Mouse (Mus musculus) kidney, embryonic 16.5 days (tissue): ENCODE results near the gene Mamld1. TPM values are rescaled to one million over a fixed set of nuclear protein-coding genes. Genes with fewer than 3 reads are reported as not detected.

Experiments used
- ATAC-seq: fragments of 200-750 bp; cut with Nextera tagmentation; 2 replicates; pipeline ENCODE4 v1.8.0; 2017; ENCODE audit warnings: moderate TSS enrichment; ENCODE audit not compliant: low FRiP score, low TSS enrichment
- H3K27ac ChIP-seq: fragments of 300-500 bp; sonication (generic); 2 replicates; pipeline ENCODE4 v1.5.1; 2014; ENCODE audit warnings: low read length
- H3K27me3 ChIP-seq: fragments of 300-500 bp; sonication (generic); 2 replicates; pipeline ENCODE4 v1.6.1; 2014; ENCODE audit warnings: low read length, control low read depth, mixed read lengths; ENCODE audit not compliant: insufficient read depth
- H3K36me3 ChIP-seq: fragments of 300-500 bp; sonication (generic); 2 replicates; pipeline ENCODE4 v1.6.1; 2014; ENCODE audit warnings: low read length, control low read depth, mixed read lengths; ENCODE audit not compliant: insufficient read depth
- H3K4me1 ChIP-seq: fragments of 300-500 bp; sonication (generic); 2 replicates; pipeline ENCODE4 v1.6.1; 2014; ENCODE audit warnings: low read length, control low read depth, mixed read lengths; ENCODE audit not compliant: insufficient read depth
- H3K4me2 ChIP-seq: fragments of 300-500 bp; sonication (generic); replicated peaks from 2 replicates; pipeline ENCODE4 v1.6.1; 2014; ENCODE audit warnings: low read depth, low read length
- H3K4me3 ChIP-seq: fragments of 300-500 bp; sonication (generic); 2 replicates; pipeline ENCODE4 v1.5.1; 2014; ENCODE audit warnings: mild to moderate bottlenecking, low read length
- H3K9ac ChIP-seq: fragments of 300-500 bp; sonication (generic); replicated peaks from 2 replicates; pipeline ENCODE4 v1.6.1; 2014; ENCODE audit warnings: low read length
- H3K9me3 ChIP-seq: fragments of 300-500 bp; sonication (generic); 2 replicates; pipeline ENCODE4 v1.6.1; 2016; ENCODE audit warnings: low read length, control low read depth
- WGBS: fragments of 180-500 bp; shearing (Covaris S2); extraction: QIAGEN DNeasy Blood & Tissue Kit; methylation state at CpG from one replicate; pipeline ENCODE4 v1.1.7; 2014; 5-methylcytosine and 5-hydroxymethylcytosine counted together
- polyA plus RNA-seq: library from polyadenylated mRNA; unstranded; fragments of >200 nt; fragmentation: Nextera tagmentation; extraction: Ambion mirVana; gene quantifications from 2 replicates; pipeline ENCODE4 v1.2.1, GENCODE M21; 2015

Gene Mamld1
- polyA plus RNA-seq, 1 experiment from 2014 or later: 2.5 TPM

DNA sequence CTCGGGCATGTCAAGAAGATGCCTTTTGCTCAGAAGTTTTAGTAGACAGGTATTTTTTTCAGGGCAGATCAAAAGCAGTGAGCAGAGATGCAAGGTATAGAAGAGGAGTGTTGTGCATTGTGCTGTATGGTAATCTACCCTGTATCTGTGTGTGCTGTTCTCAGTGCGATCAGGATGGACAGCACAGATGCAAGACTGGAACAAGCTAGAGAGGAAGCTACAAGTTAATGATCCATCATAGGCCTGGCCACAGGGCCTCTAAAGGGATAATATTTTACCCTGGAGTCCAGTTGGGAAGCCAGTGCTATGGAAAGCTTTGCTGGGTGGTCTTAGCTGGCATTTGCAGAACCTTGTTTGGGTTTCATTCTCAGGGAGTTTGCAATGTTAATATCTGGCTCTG, 6.9 kb downstream of the Mamld1 start:
- Histone ChIP-seq H3K27ac (no peak overlapping the region), H3K9me3 (no peaks in the 10 kb centered on the region), H3K4me2 (no peak overlapping the region), H3K36me3 (no peaks in the 10 kb centered on the region), H3K4me1 (0 out of 2 replicates have a peak, but pooled peaks cover 4% of the 10 kb centered on the region), H3K9ac (no peak overlapping the region), H3K27me3 (peaks cover 12% of the 10 kb centered on the region; the same call in 1 of the 2 replicates), H3K4me3 (no peak overlapping the region)
- ATAC-seq: peak; percentile 84; the same call in 1 of the 2 replicates
- 48% methylated on average over 2 of the region's 2 CpGs for WGBS

- no peak for ATAC-seq
- Histone ChIP-seq H3K4me2 (no peak overlapping the region), H3K4me3 (no peak overlapping the region), H3K27ac (no peak overlapping the region), H3K36me3 (no peaks in the 10 kb centered on the region), H3K27me3 (no peaks in the 10 kb centered on the region; the same call in 1 of the 2 replicates), H3K4me1 (no peaks in the 10 kb centered on the region), H3K9me3 (no peaks in the 10 kb centered on the region), H3K9ac (no peak overlapping the region)
- WGBS: 79% methylated on average over 4 of the region's 4 CpGs
These were observed 35.2 kb downstream of the Mamld1 start for GRCm38 (mm10) chrX:71085092-71085807.

GRCm38 (mm10) chrX:71087370-71088079, 37.5 kb downstream of the Mamld1 start:
- 61% methylated on average over 4 of the region's 4 CpGs for WGBS
- Histone ChIP-seq H3K4me3 (no peak overlapping the region), H3K9me3 (no peaks in the 10 kb centered on the region), H3K4me1 (no peaks in the 10 kb centered on the region), H3K4me2 (no peak overlapping the region), H3K27me3 (peaks cover 2% of the 10 kb centered on the region; the same call in 1 of the 2 replicates), H3K36me3 (no peaks in the 10 kb centered on the region), H3K27ac (no peak overlapping the region), H3K9ac (no peak overlapping the region)
- ATAC-seq: no peak

DNA sequence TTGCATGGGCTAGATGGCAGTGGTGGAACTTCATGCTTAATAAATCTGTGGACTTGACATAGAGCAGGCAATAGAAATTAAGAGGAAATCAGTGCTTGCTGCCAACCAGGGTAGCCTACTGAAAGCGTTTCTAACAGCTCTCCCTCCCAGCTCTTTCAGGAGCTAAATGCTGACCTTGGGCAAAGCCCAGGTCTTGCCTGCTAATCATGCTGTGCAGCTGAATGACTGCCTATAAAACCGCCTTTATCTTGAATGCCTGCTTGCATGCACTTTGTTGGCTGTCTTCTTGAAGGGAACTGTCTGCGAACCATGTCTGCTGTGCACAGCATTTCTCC, 38.0 kb downstream of the Mamld1 start:
- peaks cover 2% of the 10 kb centered on the region; the same call in 1 of the 2 replicates for H3K27me3 ChIP-seq
- no peaks in the 10 kb centered on the region for H3K4me1 ChIP-seq
- no peak for ATAC-seq
- H3K9me3 ChIP-seq: no peaks in the 10 kb centered on the region
- H3K27ac ChIP-seq: no peak overlapping the region
- H3K4me2 ChIP-seq: no peak overlapping the region
- no peaks in the 10 kb centered on the region for H3K36me3 ChIP-seq
- 70% methylated on average over 3 of the region's 3 CpGs for WGBS
- H3K4me3 ChIP-seq: no peak overlapping the region
- no peak overlapping the region for H3K9ac ChIP-seq

DNA sequence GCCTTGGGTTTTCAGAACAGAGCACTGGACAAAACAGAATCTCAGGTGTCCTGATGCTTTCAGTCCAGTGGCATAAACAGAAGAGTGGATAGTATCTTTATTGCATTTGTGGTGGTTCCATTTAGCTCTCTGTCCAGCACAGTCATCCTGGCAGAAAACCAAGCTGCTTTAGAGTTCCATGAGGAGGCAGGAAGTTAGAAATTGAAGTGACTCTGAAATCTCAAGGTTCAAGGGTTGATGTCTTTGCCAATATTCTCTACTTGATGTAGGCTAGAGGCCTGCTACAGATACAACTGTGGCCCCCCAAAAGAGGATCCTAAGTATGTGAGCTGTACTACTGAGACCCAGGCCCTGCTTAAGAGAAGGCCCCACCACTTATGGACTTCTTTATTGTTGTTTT, 55.8 kb downstream of the Mamld1 start:
- H3K9ac ChIP-seq: no peak overlapping the region
- H3K9me3 ChIP-seq: no peaks in the 10 kb centered on the region
- H3K4me3 ChIP-seq: no peak overlapping the region
- no peaks in the 10 kb centered on the region for H3K4me1 ChIP-seq
- H3K27ac ChIP-seq: no peak overlapping the region
- no peak overlapping the region for H3K4me2 ChIP-seq
- H3K27me3 ChIP-seq: 0 out of 2 replicates have a peak, but pooled peaks cover 5% of the 10 kb centered on the region
- no peaks in the 10 kb centered on the region for H3K36me3 ChIP-seq
- ATAC-seq: no peak

DNA sequence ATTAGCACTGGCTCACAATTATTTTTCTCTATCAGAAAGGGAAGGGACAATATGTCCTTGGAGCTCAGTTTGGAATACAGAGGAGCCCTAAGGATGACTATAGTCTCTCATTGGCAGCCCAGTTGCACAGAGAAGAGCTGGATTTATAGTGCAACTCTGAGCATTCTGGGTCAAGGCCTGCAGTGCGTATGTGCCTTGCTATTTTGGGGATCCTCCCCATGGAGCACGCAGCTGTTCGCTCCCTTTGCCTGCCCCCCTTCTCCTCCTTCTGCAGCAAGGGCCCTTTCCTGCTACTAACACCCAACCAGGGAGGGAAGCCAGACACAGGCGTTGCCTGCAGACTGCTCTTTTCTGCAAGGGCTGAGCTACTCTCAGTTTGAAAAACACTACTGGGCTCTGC, 56.3 kb downstream of the Mamld1 start:
- H3K4me1 ChIP-seq: no peaks in the 10 kb centered on the region
- 83% methylated on average over 4 of the region's 4 CpGs for WGBS
- no peak overlapping the region for H3K9ac ChIP-seq
- H3K4me2 ChIP-seq: no peak overlapping the region
- 0 out of 2 replicates have a peak, but pooled peaks cover 5% of the 10 kb centered on the region for H3K27me3 ChIP-seq
- no peak overlapping the region for H3K27ac ChIP-seq
- no peak for ATAC-seq
- no peaks in the 10 kb centered on the region for H3K9me3 ChIP-seq
- no peak overlapping the region for H3K4me3 ChIP-seq
- H3K36me3 ChIP-seq: no peaks in the 10 kb centered on the region

DNA sequence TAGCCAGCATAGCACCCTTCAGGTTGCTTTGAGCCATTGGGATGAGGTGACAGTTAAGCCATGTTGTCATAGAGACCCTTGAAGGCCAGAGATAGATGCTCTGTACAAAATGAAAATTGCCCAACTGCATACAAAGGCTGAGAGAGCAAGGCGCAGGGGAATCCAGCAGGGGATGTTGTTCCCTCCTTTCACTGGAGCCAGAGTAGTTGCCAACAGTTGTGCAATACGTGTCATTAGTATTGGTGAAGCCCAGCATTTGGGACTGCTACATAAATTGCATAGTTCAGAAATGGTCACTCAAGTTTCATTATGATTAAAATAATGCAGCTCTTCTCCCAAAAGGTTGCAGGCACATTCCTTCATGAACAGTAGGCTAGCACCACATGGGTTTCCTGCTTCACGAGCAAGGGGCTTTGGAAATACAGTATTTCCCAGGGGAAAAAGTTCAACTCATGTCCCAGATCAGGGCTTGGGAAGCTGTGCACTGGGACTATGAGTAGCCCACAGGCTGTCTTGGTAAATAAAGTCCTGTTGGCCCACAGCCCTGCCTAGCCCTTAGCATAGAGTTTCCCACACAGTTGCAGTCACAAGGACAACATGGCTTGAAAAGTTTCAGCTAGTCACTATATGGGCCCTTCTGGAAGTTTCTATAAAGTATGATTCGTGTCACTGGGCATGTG, 58.1 kb downstream of the Mamld1 start:
- H3K4me1 ChIP-seq: no peaks in the 10 kb centered on the region
- H3K27me3 ChIP-seq: 0 out of 2 replicates have a peak, but pooled peaks cover 5% of the 10 kb centered on the region
- no peak for ATAC-seq
- H3K27ac ChIP-seq: no peak overlapping the region
- no peak overlapping the region for H3K4me3 ChIP-seq
- WGBS: 84% methylated on average over 4 of the region's 4 CpGs
- H3K36me3 ChIP-seq: no peaks in the 10 kb centered on the region
- no peak overlapping the region for H3K4me2 ChIP-seq
- no peaks in the 10 kb centered on the region for H3K9me3 ChIP-seq
- no peak overlapping the region for H3K9ac ChIP-seq

DNA sequence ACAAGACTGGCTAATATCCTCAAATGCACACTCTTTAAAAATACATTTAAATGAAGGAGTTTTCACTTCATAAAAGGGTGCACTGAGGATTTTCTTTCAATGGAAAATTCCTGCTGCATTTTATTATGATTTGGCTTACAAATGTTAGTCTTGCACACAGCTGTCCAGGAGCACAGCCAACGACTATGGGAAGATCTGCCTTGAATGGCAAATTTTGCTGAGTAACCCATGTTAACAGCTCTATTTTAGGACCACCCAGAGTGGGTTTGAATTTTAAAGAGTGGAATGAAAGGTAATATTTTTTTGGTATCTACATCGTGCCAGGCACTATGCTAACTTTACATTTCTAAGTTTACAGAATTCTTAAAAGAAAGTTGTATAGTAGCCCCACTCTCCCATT, 60.3 kb downstream of the Mamld1 start:
- ATAC-seq: no peak
- 0 out of 2 replicates have a peak, but pooled peaks cover 5% of the 10 kb centered on the region for H3K27me3 ChIP-seq
- H3K27ac ChIP-seq: no peak overlapping the region
- no peak overlapping the region for H3K4me2 ChIP-seq
- H3K9me3 ChIP-seq: no peaks in the 10 kb centered on the region
- H3K4me1 ChIP-seq: no peaks in the 10 kb centered on the region
- H3K4me3 ChIP-seq: no peak overlapping the region
- 63% methylated on average over 2 of the region's 2 CpGs for WGBS
- no peaks in the 10 kb centered on the region for H3K36me3 ChIP-seq
- no peak overlapping the region for H3K9ac ChIP-seq

- no peak overlapping the region for H3K4me3 ChIP-seq
- WGBS: 69% methylated on average over 4 of the region's 4 CpGs
- no peak overlapping the region for H3K9ac ChIP-seq
- H3K4me2 ChIP-seq: no peak overlapping the region
- no peak overlapping the region for H3K27ac ChIP-seq
- no peaks in the 10 kb centered on the region for H3K9me3 ChIP-seq
- H3K36me3 ChIP-seq: no peaks in the 10 kb centered on the region
- no peak for ATAC-seq
- H3K27me3 ChIP-seq: peaks cover 6% of the 10 kb centered on the region; the same call in 1 of the 2 replicates
- no peaks in the 10 kb centered on the region for H3K4me1 ChIP-seq
These were observed 72.6 kb downstream of the Mamld1 start for GRCm38 (mm10) chrX:71122359-71123293.
